Mouse (Mus musculus) embryonic stem cell, embryonic (primary cell): Measurements from ENCODE around the gene Tbrg1.

Source experiments
- CTCF ChIA-PET, 4 experiments: fragments of 300-600 bp in 2 of 4; fragments of 350-600 bp in 2 of 4; sonication (Branson Sonifier 250); formaldehyde crosslinking; loops; one replicate each; lab custom pipeline; 2022; ENCODE audit warnings: inconsistent platforms in 2 of 4; lab: Charles Lee
- POLR2A ChIA-PET, 4 experiments: fragments of 300-600 bp in 2 of 4; fragments of 350-600 bp in 2 of 4; sonication (Branson Sonifier 250); formaldehyde crosslinking; loops; one replicate each; lab custom pipeline; 2022; ENCODE audit warnings: antibody characterized with exemption in 4 of 4, inconsistent platforms in 1 of 4; lab: Charles Lee

Gene Tbrg1

DNA sequence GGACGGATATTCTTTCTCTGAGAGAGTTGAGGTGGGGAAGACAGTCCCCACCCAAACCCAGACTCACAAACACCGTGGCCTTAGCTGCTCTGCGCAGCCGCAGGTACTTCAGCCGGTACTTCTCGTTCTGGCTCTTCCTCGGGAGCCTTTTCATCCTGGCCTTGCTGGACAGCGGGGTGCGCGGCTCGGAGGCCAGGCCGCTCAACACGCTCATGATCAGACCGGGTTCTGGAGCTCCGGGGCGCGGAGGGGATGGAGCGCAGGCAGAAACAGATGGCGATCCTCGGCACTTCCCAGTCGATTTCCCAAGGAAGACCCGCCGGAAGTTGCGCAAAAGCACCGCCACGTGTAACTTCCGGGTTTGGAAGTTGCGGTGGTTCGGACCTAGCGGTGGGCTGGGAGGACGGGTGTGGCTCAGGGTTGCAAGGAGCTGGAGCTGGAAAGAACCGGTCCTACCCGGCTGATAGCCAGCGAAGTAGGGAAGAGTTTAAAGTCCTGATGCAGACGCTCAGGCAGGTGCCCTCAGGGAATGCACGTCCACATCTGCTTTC is at the start of gene Tbrg1:
Gene Tbrg1 (minus strand): TSS at position 382 of the 551 bp plus-strand sequence.
- POLR2A ChIA-PET: interaction anchor here (0.5 to 2.0 kb wide), 31 partner anchors 9 to 931 kb away, joined by 3 to 12 read pairs (median 4); partner anchors contain the start of genes Spa17 (in 2 of the 4), Ccdc15 (in 1 of the 4), Msantd2 (in 1 of the 4) and Robo3 (in 1 of the 4)
- CTCF ChIA-PET: interaction anchor here in 2 of 4 experiments (1.1 to 1.5 kb wide), 2 partner anchors 21 to 225 kb away, joined by 3 to 5 read pairs; no protein-coding TSS in a partner anchor

GRCm38 (mm10) chr9:37689970-37690686 is 33.0 kb upstream of the Tbrg1 start:
- CTCF ChIA-PET: interaction anchor here in 3 of 4 experiments (0.6 to 2.2 kb wide), 9 partner anchors 10 to 769 kb away, joined by 3 to 10 read pairs (median 3); partner anchors contain the start of gene Olfr874 (in 1 of the 3)
- POLR2A ChIA-PET: no interaction called here

DNA sequence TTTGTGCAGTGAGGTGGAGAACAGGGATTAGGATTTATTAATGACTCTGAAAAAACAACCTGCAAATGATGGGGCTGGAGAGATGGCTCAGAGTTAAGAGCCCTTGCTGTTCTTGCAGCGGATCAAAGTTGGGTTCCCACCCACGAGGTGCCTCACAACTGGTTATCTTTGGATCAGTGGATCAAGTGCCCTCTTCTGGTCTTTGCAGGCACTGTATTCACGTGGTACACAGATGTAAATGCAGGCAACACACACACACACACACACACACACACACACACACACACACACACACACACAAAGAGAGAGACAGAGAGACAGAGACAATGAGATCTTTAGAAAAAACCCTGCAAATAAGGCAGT is 30.8 kb upstream of the Tbrg1 start:
- POLR2A ChIA-PET: no interaction called here
- CTCF ChIA-PET: interaction anchor here in 1 of 4 experiments (0.6 kb wide), 1 partner anchor 526 kb away, joined by 3 read pairs; no protein-coding TSS in a partner anchor

- ChIA-PET CTCF (no interaction called here), POLR2A (no interaction called here)
Measured at GRCm38 (mm10) chr9:37687288-37687940, 30.3 kb upstream of the Tbrg1 start.

GRCm38 (mm10) chr9:37681123-37681522 is 24.0 kb upstream of the Tbrg1 start:
- CTCF ChIA-PET: no interaction called here
- POLR2A ChIA-PET: no interaction called here

GRCm38 (mm10) chr9:37675287-37675686 is 18.2 kb upstream of the Tbrg1 start:
- POLR2A ChIA-PET: no interaction called here
- CTCF ChIA-PET: no interaction called here

DNA sequence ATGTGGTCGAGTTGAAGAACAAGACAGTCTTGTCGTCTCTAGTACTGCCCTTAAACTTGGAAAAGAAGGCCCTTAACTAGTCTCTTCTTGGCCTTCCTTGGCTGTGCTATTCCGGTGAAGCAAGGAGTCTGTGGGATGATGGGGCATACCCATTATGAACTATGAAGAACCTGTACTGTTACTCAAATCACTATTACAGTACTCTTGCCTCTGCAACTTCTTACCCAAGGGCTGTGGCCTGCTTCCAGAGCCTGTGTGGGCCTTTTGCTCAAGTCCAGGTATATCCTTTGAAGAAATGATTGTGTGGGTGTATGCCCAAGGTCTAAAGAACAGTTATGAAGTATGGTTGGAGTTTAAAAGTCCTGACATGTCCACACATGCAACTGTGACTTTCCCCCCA is 13.1 kb upstream of the Tbrg1 start:
- ChIA-PET POLR2A (interaction anchor here in 2 of 4 experiments (0.6 kb wide), 2 partner anchors 194 to 196 kb away, joined by 3 to 4 read pairs; no protein-coding TSS in a partner anchor), CTCF (no interaction called here)

DNA sequence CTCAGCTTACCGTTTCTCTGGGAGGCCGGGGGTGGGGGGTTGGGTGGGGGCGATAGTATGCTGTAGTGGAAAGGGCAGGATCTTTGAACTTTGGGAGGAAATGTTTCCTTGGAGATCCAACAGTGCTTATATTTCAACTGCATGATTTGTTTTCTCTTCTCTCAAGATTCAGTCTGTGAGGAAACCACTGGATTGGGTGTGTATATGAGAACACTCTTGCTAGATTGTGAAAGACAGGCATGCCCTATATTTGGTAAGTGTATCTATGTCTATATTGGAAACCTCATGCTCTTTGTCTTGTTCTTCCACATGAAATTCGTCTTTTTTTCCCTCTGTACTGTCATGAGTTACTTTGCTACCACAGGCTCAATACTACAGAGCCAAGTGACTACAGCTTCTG is 12.6 kb upstream of the Tbrg1 start:
- CTCF ChIA-PET: no interaction called here
- POLR2A ChIA-PET: interaction anchor here in 1 of 4 experiments (0.6 kb wide), 1 partner anchor 196 kb away, joined by 3 read pairs; no protein-coding TSS in a partner anchor

DNA sequence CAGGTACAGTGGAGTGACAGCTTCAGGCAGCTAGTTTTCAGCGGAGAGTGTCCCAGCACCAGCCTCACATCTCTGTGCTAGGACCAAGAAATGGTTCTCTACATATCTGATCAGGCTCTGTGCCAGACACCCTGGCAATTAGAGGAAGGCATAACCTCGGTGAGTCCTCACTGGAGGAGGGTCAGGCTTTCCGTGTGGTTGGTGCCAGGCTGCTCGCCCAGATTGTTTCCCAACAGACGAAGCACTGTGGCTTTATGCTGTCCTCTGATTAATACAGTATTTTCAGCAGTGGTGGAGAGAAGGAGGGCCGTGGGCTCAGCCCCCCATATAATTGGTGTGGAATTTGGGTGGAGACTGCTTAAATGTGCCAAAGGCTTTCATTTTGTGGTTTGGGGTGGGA is 12.0 kb upstream of the Tbrg1 start, which contains the start of gene Panx3:
Gene Panx3 (minus strand): TSS at position 121 of the 400 bp plus-strand sequence.
- POLR2A ChIA-PET: no interaction called here
- CTCF ChIA-PET: interaction anchor here in 1 of 4 experiments (2.0 kb wide), 1 partner anchor 239 kb away, joined by 4 read pairs; no protein-coding TSS in a partner anchor

- ChIA-PET CTCF (no interaction called here), POLR2A (interaction anchor here in 2 of 4 experiments (0.5 to 1.0 kb wide), 3 partner anchors 9 to 180 kb away, joined by 3 to 13 read pairs (median 4); partner anchors contain the start of gene Tbrg1 (in 1 of the 2))
Measured at GRCm38 (mm10) chr9:37666045-37666444, 8.9 kb upstream of the Tbrg1 start.

- ChIA-PET POLR2A (interaction anchor here in 1 of 4 experiments (0.6 kb wide), 1 partner anchor 209 kb away, joined by 3 read pairs; no protein-coding TSS in a partner anchor), CTCF (no interaction called here)
Measured at GRCm38 (mm10) chr9:37664604-37665003, 7.5 kb upstream of the Tbrg1 start.

GRCm38 (mm10) chr9:37663210-37663609 is 6.1 kb upstream of the Tbrg1 start:
- POLR2A ChIA-PET: no interaction called here
- CTCF ChIA-PET: no interaction called here

GRCm38 (mm10) chr9:37659413-37659812 is 2.3 kb upstream of the Tbrg1 start:
- ChIA-PET POLR2A (interaction anchor here in 1 of 4 experiments (1.3 kb wide), 1 partner anchor 8 kb away, joined by 3 read pairs; no protein-coding TSS in a partner anchor), CTCF (no interaction called here)

DNA sequence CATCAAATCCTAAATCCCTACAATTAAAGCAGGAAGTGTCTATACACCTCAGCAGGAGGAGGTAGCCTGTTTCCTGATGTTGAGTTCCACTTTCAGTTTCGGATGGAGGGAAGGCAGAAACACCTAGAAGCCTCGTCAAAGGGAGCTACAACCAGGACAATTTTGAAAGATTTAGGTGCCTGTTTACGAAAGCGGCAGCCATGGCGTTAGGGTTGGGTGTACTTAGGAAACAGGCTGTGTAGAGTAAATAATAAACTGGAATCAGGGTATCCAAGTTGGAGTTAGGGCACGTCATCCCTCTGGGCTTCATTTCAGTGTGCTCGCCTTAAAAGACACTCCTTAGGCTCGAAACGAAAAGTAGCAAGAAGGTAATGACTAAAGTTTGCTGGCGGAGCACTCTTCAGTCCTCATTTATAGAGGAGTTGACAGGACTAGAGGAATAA is 652 bp downstream of the Tbrg1 start:
- POLR2A ChIA-PET: interaction anchor here (0.5 to 2.0 kb wide), 26 partner anchors 9 to 930 kb away, joined by 3 to 12 read pairs (median 4); partner anchors contain the start of genes Ccdc15 (in 1 of the 4), Msantd2 (in 1 of the 4), Spa17 (in 1 of the 4) and Tmem218 (in 1 of the 4)
- CTCF ChIA-PET: interaction anchor here in 2 of 4 experiments (1.1 to 1.5 kb wide), 2 partner anchors 20 to 225 kb away, joined by 3 to 5 read pairs; no protein-coding TSS in a partner anchor

- ChIA-PET CTCF (no interaction called here), POLR2A (interaction anchor here in 3 of 4 experiments (1.2 to 2.0 kb wide), 7 partner anchors 9 to 308 kb away, joined by 3 to 12 read pairs (median 5); partner anchors contain the start of genes Ccdc15 (in 1 of the 3) and Msantd2 (in 1 of the 3))
Measured at GRCm38 (mm10) chr9:37655961-37656360, 1.2 kb downstream of the Tbrg1 start.

- POLR2A ChIA-PET: interaction anchor here in 2 of 4 experiments (0.5 to 1.1 kb wide), 2 partner anchors 11 to 885 kb away, joined by 3 read pairs; no protein-coding TSS in a partner anchor
- CTCF ChIA-PET: no interaction called here
Measured at GRCm38 (mm10) chr9:37653836-37654235, 3.3 kb downstream of the Tbrg1 start.

DNA sequence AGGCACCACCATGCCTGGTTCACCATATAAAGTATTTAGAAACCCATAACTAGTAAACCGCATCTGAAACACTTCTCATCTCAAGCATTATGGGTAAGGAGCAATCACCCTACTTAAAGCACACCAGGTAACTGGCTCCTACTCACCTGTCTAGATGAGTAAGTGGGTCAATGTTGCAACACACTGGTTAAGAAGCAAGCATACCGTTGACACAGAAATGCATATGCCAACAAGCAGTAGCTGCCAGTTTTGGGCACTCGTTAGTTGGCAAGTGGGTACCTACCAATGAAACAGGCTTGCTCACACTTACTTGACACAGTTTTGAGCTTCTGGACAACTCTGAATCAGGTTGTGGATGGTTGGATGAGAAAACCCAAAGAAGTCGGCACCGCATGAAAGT is 6.5 kb downstream of the Tbrg1 start:
- POLR2A ChIA-PET: interaction anchor here in 2 of 4 experiments (0.7 to 1.7 kb wide), 5 partner anchors 9 to 133 kb away, joined by 3 to 4 read pairs (median 4); no protein-coding TSS in a partner anchor

GRCm38 (mm10) chr9:37646246-37646645 is 10.9 kb downstream of the Tbrg1 start:
- CTCF ChIA-PET: interaction anchor here in 1 of 4 experiments (1.4 kb wide), 1 partner anchor 10 kb away, joined by 3 read pairs; no protein-coding TSS in a partner anchor
- POLR2A ChIA-PET: interaction anchor here in 1 of 4 experiments (1.2 to 2.1 kb wide), 2 partner anchors 11 to 242 kb away, joined by 3 to 12 read pairs; partner anchors contain the start of gene Tbrg1

More for the DNA sequence above, 6.5 kb downstream of the Tbrg1 start:
- CTCF ChIA-PET: interaction anchor here in 1 of 4 experiments (1.0 kb wide), 1 partner anchor 146 kb away, joined by 3 read pairs; no protein-coding TSS in a partner anchor
